Mouse (Mus musculus) CH12.LX (cell line): ENCODE results near the gene Suclg2. TPM values are rescaled to one million over a fixed set of nuclear protein-coding genes. Genes with fewer than 3 reads are reported as not detected.

Experiments used
- DNase-seq: peaks from one replicate; pipeline ENCODE4 v3.0.0-alpha.2; 2013; ENCODE audit errors: extremely low read depth
- H3K27ac ChIP-seq: 2 replicates; pipeline ENCODE4 v1.5.1; 2012; ENCODE audit warnings: low read depth, mild to moderate bottlenecking, control low read depth, moderate library complexity; ENCODE audit not compliant: insufficient read depth
- H3K27me3 ChIP-seq: replicated peaks from 2 replicates; pipeline ENCODE3; 2012; ENCODE audit warnings: inconsistent platforms
- H3K36me3 ChIP-seq, 2 experiments: replicated peaks in 1 of 2; 2 replicates each; pipeline versions ENCODE3 to v1.6.1; 2012; ENCODE audit warnings: inconsistent platforms in 1 of 2, low read length in 1 of 2, mild to moderate bottlenecking in 1 of 2, mixed read lengths in 1 of 2, moderate library complexity in 1 of 2; ENCODE audit not compliant: control insufficient read depth in 1 of 2, insufficient read depth in 1 of 2
- H3K4me1 ChIP-seq, 2 experiments: 2 replicates each; pipeline ENCODE4 v1.6.1; 2012; ENCODE audit warnings: inconsistent platforms in 1 of 2, moderate library complexity in 1 of 2; ENCODE audit not compliant: insufficient read depth in 2 of 2, control insufficient read depth in 1 of 2
- H3K4me2 ChIP-seq: 2 replicates; pipeline ENCODE4 v1.6.1; 2012; ENCODE audit warnings: low read depth, mild to moderate bottlenecking, control low read depth; ENCODE audit not compliant: poor library complexity, insufficient read depth, severe bottlenecking
- H3K4me3 ChIP-seq, 3 experiments: fragments of 150-350 bp in 1 of 3; sonication (generic) in 1 of 3; replicated peaks in 1 of 3; 2 replicates each; pipeline versions ENCODE3 to v1.5.1; 2011 to 2012; ENCODE audit warnings: low read depth in 2 of 3, low read length in 2 of 3, mild to moderate bottlenecking in 2 of 3, moderate library complexity in 2 of 3, control low read depth in 1 of 3, improper control_type of control experiment in 1 of 3, inconsistent platforms in 1 of 3, mixed read lengths in 1 of 3; ENCODE audit not compliant: poor library complexity in 1 of 3
- H3K79me2 ChIP-seq: replicated peaks from 2 replicates; pipeline ENCODE4 v1.6.1; 2012; ENCODE audit warnings: mild to moderate bottlenecking, moderate library complexity; ENCODE audit not compliant: control insufficient read depth, poor library complexity, insufficient read depth, severe bottlenecking; ENCODE audit errors: extremely low read depth
- H3K9ac ChIP-seq: 2 replicates; pipeline ENCODE4 v1.6.1; 2012; ENCODE audit warnings: low read depth, mild to moderate bottlenecking, control low read depth, moderate library complexity; ENCODE audit not compliant: insufficient read depth
- H3K9me3 ChIP-seq: replicated peaks from 2 replicates; pipeline ENCODE3; 2012; ENCODE audit warnings: low read length, inconsistent platforms, mixed read lengths
- CHD1 ChIP-seq: IDR thresholded peaks from 2 replicates; pipeline ENCODE4 v1.6.1; 2012; ENCODE audit warnings: low read depth, low read length, improper control_type of control experiment, inconsistent platforms
- CHD2 ChIP-seq: IDR thresholded peaks from 2 replicates; pipeline ENCODE4 v1.6.1; 2011; ENCODE audit warnings: low read length, improper control_type of control experiment
- CTCF ChIP-seq, 2 experiments: IDR thresholded peaks in 1 of 2; conservative IDR thresholded peaks in 1 of 2; 2 replicates each; pipeline ENCODE4 v1.5.1; 2011 to 2012; ENCODE audit warnings: low read depth in 2 of 2, low read length in 2 of 2, improper control_type of control experiment in 1 of 2, inconsistent platforms in 1 of 2, mild to moderate bottlenecking in 1 of 2, moderate library complexity in 1 of 2
- EP300 ChIP-seq: IDR thresholded peaks from 2 replicates; pipeline ENCODE4 v1.6.1; 2011; ENCODE audit warnings: low read length, improper control_type of control experiment
- ETS1 ChIP-seq: conservative IDR thresholded peaks from 2 replicates; pipeline ENCODE4 v1.6.1; 2012; ENCODE audit warnings: low read depth, mild to moderate bottlenecking, inconsistent platforms, low read length, improper control_type of control experiment, moderate library complexity
- GABPA ChIP-seq: IDR thresholded peaks from 2 replicates; pipeline ENCODE4 v1.6.1; 2012; ENCODE audit warnings: low read depth, low read length, improper control_type of control experiment, inconsistent platforms; ENCODE audit not compliant: insufficient replicate concordance
- HCFC1 ChIP-seq: IDR thresholded peaks from 2 replicates; pipeline ENCODE4 v1.6.1; 2012; ENCODE audit warnings: low read depth, mild to moderate bottlenecking, inconsistent platforms, low read length, improper control_type of control experiment
- IRF4 ChIP-seq: IDR thresholded peaks from 2 replicates; pipeline ENCODE4 v1.6.1; 2014; ENCODE audit warnings: low read depth, mild to moderate bottlenecking, inconsistent platforms, low read length, improper control_type of control experiment
- JUN ChIP-seq: IDR thresholded peaks from 2 replicates; pipeline ENCODE4 v1.6.1; 2011; ENCODE audit warnings: low read depth, mild to moderate bottlenecking, low read length, improper control_type of control experiment, moderate library complexity; ENCODE audit not compliant: insufficient read depth
- JUND ChIP-seq: conservative IDR thresholded peaks from 2 replicates; pipeline ENCODE4 v1.6.1; 2011; ENCODE audit warnings: low read depth, low read length, improper control_type of control experiment
- MAX ChIP-seq: IDR thresholded peaks from 2 replicates; pipeline ENCODE4 v1.6.1; 2011; ENCODE audit warnings: low read length, improper control_type of control experiment
- MEF2A ChIP-seq: IDR thresholded peaks from 2 replicates; pipeline ENCODE4 v1.6.1; 2014; ENCODE audit warnings: low read depth, mild to moderate bottlenecking, inconsistent platforms, low read length, improper control_type of control experiment, borderline replicate concordance
- MXI1 ChIP-seq: IDR thresholded peaks from 2 replicates; pipeline ENCODE4 v1.6.1; 2011; ENCODE audit warnings: mild to moderate bottlenecking, low read depth, low read length, improper control_type of control experiment
- NELFE ChIP-seq: IDR thresholded peaks from 2 replicates; pipeline ENCODE4 v1.6.1; 2011; ENCODE audit warnings: low read depth, low read length, improper control_type of control experiment
- PAX5 ChIP-seq: IDR thresholded peaks from 2 replicates; pipeline ENCODE4 v1.6.1; 2012; ENCODE audit warnings: low read length, inconsistent platforms, mixed read lengths
- POLR2A ChIP-seq: IDR thresholded peaks from 2 replicates; pipeline ENCODE4 v1.6.1; 2011; ENCODE audit warnings: low read depth, mild to moderate bottlenecking, improper control_type of control experiment, low read length
- RAD21 ChIP-seq: IDR thresholded peaks from 2 replicates; pipeline ENCODE4 v1.6.1; 2011; ENCODE audit warnings: low read depth, mild to moderate bottlenecking, low read length, improper control_type of control experiment, moderate library complexity
- SIN3A ChIP-seq: IDR thresholded peaks from 2 replicates; pipeline ENCODE4 v1.6.1; 2012; ENCODE audit warnings: low read length, improper control_type of control experiment, inconsistent platforms
- SMC3 ChIP-seq: IDR thresholded peaks from 2 replicates; pipeline ENCODE4 v1.6.1; 2011; ENCODE audit warnings: low read depth, low read length, improper control_type of control experiment
- TBP ChIP-seq: conservative IDR thresholded peaks from 2 replicates; pipeline ENCODE4 v1.6.1; 2011; ENCODE audit warnings: low read depth, low read length, improper control_type of control experiment
- TCF12 ChIP-seq: IDR thresholded peaks from 2 replicates; pipeline ENCODE4 v1.6.1; 2014; ENCODE audit warnings: low read depth, mild to moderate bottlenecking, inconsistent platforms, low read length, improper control_type of control experiment
- UBTF ChIP-seq: IDR thresholded peaks from 2 replicates; pipeline ENCODE4 v1.6.1; 2012; ENCODE audit warnings: low read depth, mild to moderate bottlenecking, inconsistent platforms, low read length, improper control_type of control experiment, moderate library complexity
- USF1 ChIP-seq: IDR thresholded peaks from 2 replicates; pipeline ENCODE4 v1.6.1; 2014; ENCODE audit warnings: low read depth, mild to moderate bottlenecking, inconsistent platforms, low read length, improper control_type of control experiment
- ZKSCAN1 ChIP-seq: IDR thresholded peaks from 2 replicates; pipeline ENCODE4 v1.6.1; 2012; ENCODE audit warnings: low read depth, inconsistent platforms, low read length, improper control_type of control experiment, borderline replicate concordance
- dilution Hi-C: fragments of 300-500 bp; cut with MboI; formaldehyde crosslinking; loops from 2 replicates; pipeline ENCODE4 v1.14.3; 2020; ENCODE audit warnings: low sequenced_read_pairs; ENCODE audit not compliant: extremely low pct_unique_long_range_greater_than_20kb, extremely low pct_ligation_motif_present
- in situ Hi-C: fragments of 300-500 bp; cut with MboI; formaldehyde crosslinking; loops from 3 replicates; pipeline ENCODE4 v1.14.3; 2019; ENCODE audit warnings: low sequenced_read_pairs, low pct_ligation_motif_present, low pct_unique_long_range_greater_than_20kb, mixed read lengths
- polyA plus RNA-seq: library from polyadenylated mRNA; unstranded; fragments of >175 nt; gene quantifications from 2 replicates; pipeline ENCODE4 v1.2.1, GENCODE M21; 2012; ENCODE audit warnings: low read depth; ENCODE audit not compliant: insufficient read length
- total RNA-seq, 2 experiments: library from RNA; depleted of rRNA; stranded (reverse); fragments of 300-350 nt in 1 of 2; fragments of >200 nt in 1 of 2; gene quantifications; 2 replicates each; pipeline ENCODE4 v1.2.3; 2012 to 2014

The Suclg2 gene
- total and polyA plus RNA-seq, 3 experiments, result 46.5 to 86.2 (median 48.3) TPM

DNA sequence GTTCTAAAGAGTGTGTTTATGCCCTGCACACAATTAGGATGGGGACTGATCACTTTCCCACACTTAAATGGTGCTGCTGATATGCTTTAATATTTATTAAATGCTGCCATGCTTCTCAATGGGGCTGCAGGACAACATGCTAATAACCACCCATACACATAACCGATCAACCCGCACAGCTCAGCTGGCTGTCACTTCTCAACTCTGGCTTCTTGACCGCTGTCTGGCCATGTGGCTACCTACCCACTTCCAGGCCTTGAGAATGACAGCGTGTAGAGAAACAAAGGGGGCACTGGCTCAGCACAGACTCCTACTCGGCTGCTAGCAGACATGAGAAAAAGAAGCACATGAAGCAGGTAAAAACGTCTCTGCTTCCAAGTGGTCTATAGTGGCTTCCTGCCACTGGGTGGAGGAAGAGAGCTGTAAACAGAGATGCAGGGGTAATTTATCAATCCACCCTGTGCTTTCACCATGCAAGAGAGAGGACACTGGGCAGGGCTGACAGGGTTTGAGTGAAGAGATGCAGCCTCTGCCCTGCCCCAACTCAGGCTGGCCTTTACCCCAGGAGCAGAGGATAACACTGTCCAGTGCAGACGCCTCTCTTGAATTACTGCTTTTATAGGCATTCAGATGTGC is 234.3 kb downstream of the Suclg2 start:
- Histone ChIP-seq H3K27me3 (no peaks in the 10 kb centered on the region), H3K79me2 (no peaks in the 10 kb centered on the region), H3K36me3 (peaks cover 13 to 88% of the 10 kb centered on the region in 2 experiments)
- in situ Hi-C loops, result no loop called here
- TF ChIP-seq CHD1, result no peak
- TF ChIP-seq RAD21, result peak; percentile 74
- TF ChIP-seq ETS1, result no peak
- no peak for TF ChIP-seq USF1
- TF ChIP-seq TCF12, result no peak
- no peak for TF ChIP-seq PAX5
- TF ChIP-seq MXI1, result no peak
- TF ChIP-seq HCFC1, result no peak
- no peak for TF ChIP-seq GABPA
- no peak for TF ChIP-seq UBTF
- no peak for TF ChIP-seq IRF4
- TF ChIP-seq JUND, result no peak
- peak in 1 of 2 experiments; percentile 66; a peak in 2 of 4 replicates for TF ChIP-seq CTCF (conservative IDR thresholded peaks at IDR 0.05 in 1 of 2, IDR thresholded peaks at IDR 0.05 in 1 of 2; ENCODE audit: low read depth in 2 of 2, low read length in 2 of 2)
- TF ChIP-seq EP300, result no peak
- TF ChIP-seq SMC3, result peak; percentile 59
- TF ChIP-seq NELFE, result no peak
- no peak for TF ChIP-seq MAX
- TF ChIP-seq, all 38 proteins: peak for 3
- H3K27ac ChIP-seq, result no peak overlapping the region
- peak; percentile 27 for DNase-seq
- H3K4me3 ChIP-seq, result no peak overlapping the region
- H3K4me2 ChIP-seq, result no peak overlapping the region
- H3K4me1 ChIP-seq, result no peaks in the 10 kb centered on the region
- dilution Hi-C loops, result no loop called here
- no peak overlapping the region for H3K9ac ChIP-seq
- H3K9me3 ChIP-seq, result peaks cover 7% of the 10 kb centered on the region

DNA sequence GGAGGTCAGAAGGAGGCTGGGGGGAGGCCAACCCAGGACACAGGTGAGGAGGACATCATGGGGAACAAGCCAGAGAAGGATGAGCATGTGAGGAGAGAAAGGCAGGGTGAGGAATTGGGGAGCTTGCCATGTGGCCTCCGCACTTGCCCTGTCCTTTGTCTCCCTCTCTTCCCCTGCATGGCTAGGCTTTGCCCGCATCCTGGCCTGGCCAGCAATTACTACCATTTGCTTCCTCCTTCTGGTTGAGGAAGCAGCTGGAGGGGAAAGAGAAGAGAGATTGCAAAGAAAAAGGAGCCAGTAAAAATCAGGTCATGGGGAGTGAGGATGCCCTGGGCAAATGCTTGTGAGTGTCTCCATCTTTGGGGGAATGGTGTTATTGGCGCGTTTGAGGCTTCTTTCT is 234.9 kb downstream of the Suclg2 start:
- H3K4me3 ChIP-seq, result no peak overlapping the region
- in situ Hi-C loops (no loop called here), dilution Hi-C loops (no loop called here)
- peaks cover 13 to 81% of the 10 kb centered on the region in 2 experiments for H3K36me3 ChIP-seq
- H3K79me2 ChIP-seq, result no peaks in the 10 kb centered on the region
- H3K4me1 ChIP-seq, result no peaks in the 10 kb centered on the region
- H3K27ac ChIP-seq, result no peak overlapping the region
- peaks cover 7% of the 10 kb centered on the region for H3K9me3 ChIP-seq
- no peak overlapping the region for H3K4me2 ChIP-seq
- no peak for DNase-seq
- TF ChIP-seq MEF2A, result no peak
- no peak for TF ChIP-seq ZKSCAN1
- no peak for TF ChIP-seq UBTF
- no peak for TF ChIP-seq CHD1
- no peak for TF ChIP-seq POLR2A
- no peak for TF ChIP-seq ETS1
- no peak for TF ChIP-seq MXI1
- no peak for TF ChIP-seq HCFC1
- no peak for TF ChIP-seq SIN3A
- no peak for TF ChIP-seq TBP
- TF ChIP-seq USF1, result no peak
- TF ChIP-seq CHD2, result no peak
- TF ChIP-seq MAX, result no peak
- TF ChIP-seq JUN, result no peak
- no peak overlapping the region for H3K9ac ChIP-seq
- no peaks in the 10 kb centered on the region for H3K27me3 ChIP-seq
